Mouse (Mus musculus) heart, adult 2 months (tissue): ENCODE measurements around the gene Nrxn2. TPM values are rescaled to one million over a fixed set of nuclear protein-coding genes. Genes with fewer than 3 reads are reported as not detected.
A peak's percentile ranks its signal among the peaks of the same experiment; 100 is the strongest.

ENCODE experiments used
- DNase-seq, 2 experiments: peaks; one replicate each; pipeline ENCODE4 v3.0.0; 2021
- H3K27ac ChIP-seq: fragments of 200-600 bp; 2 replicates; pipeline ENCODE4 v1.8.1; 2022
- H3K27me3 ChIP-seq: fragments of 200-500 bp; 2 replicates; pipeline ENCODE4 v1.6.1; 2012; ENCODE audit warnings: mild to moderate bottlenecking, low read length, inconsistent platforms, mixed read lengths; ENCODE audit not compliant: control insufficient read depth, insufficient read depth
- H3K36me3 ChIP-seq: fragments of 200-500 bp; 2 replicates; pipeline ENCODE4 v1.6.1; 2012; ENCODE audit warnings: low read length, inconsistent platforms; ENCODE audit not compliant: control insufficient read depth, insufficient read depth
- H3K4me1 ChIP-seq: fragments of 200-500 bp; 2 replicates; pipeline ENCODE4 v1.6.1; 2011; ENCODE audit warnings: low read length; ENCODE audit not compliant: control insufficient read depth, insufficient read depth
- H3K4me3 ChIP-seq: fragments of 200-600 bp; 2 replicates; pipeline ENCODE4 v1.8.1; 2022
- H3K79me2 ChIP-seq: fragments of 200-500 bp; replicated peaks from 2 replicates; pipeline ENCODE4 v1.6.1; 2012; ENCODE audit warnings: mild to moderate bottlenecking, inconsistent platforms, low read length, moderate library complexity, mixed read lengths; ENCODE audit not compliant: control insufficient read depth, insufficient read depth
- H3K9ac ChIP-seq: fragments of 200-500 bp; 2 replicates; pipeline ENCODE4 v1.6.1; 2012; ENCODE audit warnings: low read depth, mild to moderate bottlenecking, control low read depth, inconsistent platforms, low read length, mixed read lengths
- CTCF ChIP-seq: fragments of 200-600 bp; IDR thresholded peaks from 2 replicates; pipeline ENCODE4 v1.8.1; 2022; ENCODE audit warnings: antibody characterized with exemption, mild to moderate bottlenecking, moderate library complexity
- EP300 ChIP-seq: fragments of 200-500 bp; IDR thresholded peaks from 2 replicates; pipeline ENCODE4 v1.6.1; 2011; ENCODE audit warnings: low read depth, low read length, control low read depth; ENCODE audit not compliant: insufficient read depth
- POLR2A ChIP-seq: fragments of 200-500 bp; IDR thresholded peaks from 2 replicates; pipeline ENCODE4 v1.6.1; 2011; ENCODE audit warnings: mild to moderate bottlenecking, low read depth, low read length, control low read depth; ENCODE audit not compliant: insufficient read depth
- WGBS: fragments of 180-500 bp; shearing (Covaris S2); methylation state at CpG from one replicate; pipeline ENCODE4 v1.1.7; 2018; 5-methylcytosine and 5-hydroxymethylcytosine counted together
- intact Hi-C: fragments of 180-260 bp; cut with DNase I; formaldehyde crosslinking; loops from one replicate; pipeline ENCODE4 v1.15.1; 2025
- polyA plus RNA-seq: library from polyadenylated mRNA; depleted of rRNA; stranded (reverse); fragments of >200 nt; gene quantifications from 2 replicates; pipeline ENCODE4 v1.2.3, GENCODE M21; 2012
- total RNA-seq, 2 experiments: library from RNA; stranded (reverse); gene quantifications; 2 replicates each; pipeline ENCODE4 v1.2.3; 2021

Gene Nrxn2
- total and polyA plus RNA-seq, 3 experiments = 3.4 to 5.2 (median 4.5) TPM

DNA sequence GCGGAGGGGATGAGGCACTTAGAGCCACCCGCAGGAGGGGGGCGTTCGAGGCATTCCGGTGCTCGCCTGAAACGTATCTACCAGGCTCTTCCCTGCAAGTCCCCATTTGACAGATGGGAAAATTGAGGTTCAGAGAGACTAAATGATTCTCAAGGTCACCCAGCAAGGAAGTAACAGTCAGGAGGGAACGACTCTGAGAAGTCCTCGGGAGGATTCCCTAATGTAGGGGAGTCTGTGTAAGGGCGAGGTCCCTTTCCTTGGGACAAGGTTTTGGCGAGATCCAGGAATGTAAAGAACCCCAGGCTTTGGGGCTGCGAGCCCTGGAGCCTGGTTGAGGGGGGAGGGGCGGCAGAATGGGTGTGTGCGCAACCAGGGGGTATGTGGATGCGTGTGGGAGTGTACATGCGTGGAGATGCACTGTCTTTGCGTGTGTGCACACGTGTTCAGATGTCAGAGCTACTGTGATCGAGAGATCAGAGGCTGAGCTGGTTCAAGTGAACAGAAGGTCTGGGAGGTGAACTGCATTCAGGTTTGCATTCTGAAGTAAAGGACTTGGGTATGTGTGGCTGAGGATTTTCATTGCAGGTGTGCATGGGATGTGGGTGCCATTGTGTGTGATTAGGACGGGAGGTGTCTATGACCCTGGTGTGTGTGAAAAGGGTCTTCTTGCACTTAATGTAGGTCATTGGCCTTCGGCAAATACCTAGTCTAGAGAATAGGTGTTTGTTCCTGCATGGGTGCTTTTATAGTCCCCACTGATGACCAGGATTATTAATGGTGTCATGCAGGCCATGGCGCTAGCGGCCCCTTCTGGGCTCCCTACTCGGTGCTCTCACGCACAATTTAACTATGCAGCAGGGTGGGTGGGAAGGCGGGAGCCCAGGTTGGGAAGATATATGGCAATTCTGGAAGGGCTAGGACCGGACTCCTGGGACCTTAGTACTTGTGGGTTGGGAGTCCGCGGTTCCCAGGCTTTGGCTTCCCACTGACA lies 18.1 kb upstream of the Nrxn2 start:
- 4% methylated on average over 29 of the region's 29 CpGs for WGBS

DNA sequence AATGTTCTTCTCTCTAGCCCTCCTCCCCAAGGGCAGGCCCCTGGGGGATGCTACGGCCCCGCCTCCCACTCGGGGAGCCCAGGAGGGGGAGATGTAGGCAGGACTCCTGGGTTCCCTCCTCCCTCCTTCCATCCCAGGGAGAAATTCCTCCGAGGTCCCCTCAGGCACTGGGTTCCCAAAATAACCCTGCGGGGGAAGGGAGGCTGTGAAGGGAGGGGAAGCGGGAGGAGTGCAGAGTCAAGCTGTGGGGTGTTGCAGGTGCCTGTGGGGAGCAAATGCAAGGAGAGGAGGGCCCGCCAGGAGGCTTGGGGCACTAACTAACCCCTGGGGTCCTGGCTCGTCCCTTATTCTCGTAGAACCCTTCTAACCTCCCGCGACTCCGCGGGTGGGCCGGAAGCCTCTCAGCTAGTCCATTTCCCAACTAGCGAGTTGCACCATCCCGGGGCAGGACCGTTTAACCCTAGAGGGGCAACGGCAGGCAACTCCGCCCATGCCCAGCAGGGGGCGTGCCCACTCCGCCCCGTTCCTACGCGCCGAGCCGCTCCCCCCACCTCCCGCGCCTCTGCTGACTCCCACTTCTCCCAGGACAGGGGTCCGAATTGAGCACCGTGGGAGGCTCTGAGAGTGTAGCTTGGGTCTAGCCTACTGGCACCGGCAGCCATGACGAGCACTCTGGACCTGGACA lies 17.3 kb upstream of the Nrxn2 start:
- Histone ChIP-seq H3K27me3 (no peaks in the 10 kb centered on the region), H3K36me3 (0 out of 2 replicates have a peak, but pooled peaks cover 3% of the 10 kb centered on the region), H3K4me3 (peak overlapping the region; percentile 55), H3K4me1 (peaks cover 4% of the 10 kb centered on the region; the same call in 1 of the 2 replicates), H3K27ac (peak overlapping the region; percentile 91), H3K9ac (peak overlapping the region; percentile 83), H3K79me2 (no peaks in the 10 kb centered on the region)
- WGBS = under 1% methylated on average over 32 of the region's 32 CpGs
- intact Hi-C loops = loop anchor here (1.0 kb wide), 1 partner anchor 51 kb away; no protein-coding TSS in a partner anchor
- TF ChIP-seq POLR2A (peak; percentile 41; the same call in 1 of the 2 replicates), EP300 (peak; percentile 42; the same call in 1 of the 2 replicates), CTCF (no peak; the same call in 1 of the 2 replicates)
- peak; percentile 89 to 93 for DNase-seq

More for the DNA sequence above, 18.1 kb upstream of the Nrxn2 start:
- Histone ChIP-seq H3K4me1 (peaks cover 4% of the 10 kb centered on the region; the same call in 1 of the 2 replicates), H3K79me2 (no peaks in the 10 kb centered on the region), H3K27ac (peak overlapping the region; percentile 91), H3K9ac (peak overlapping the region; percentile 83), H3K4me3 (peak overlapping the region; percentile 55), H3K36me3 (0 out of 2 replicates have a peak, but pooled peaks cover 3% of the 10 kb centered on the region), H3K27me3 (no peaks in the 10 kb centered on the region)
- intact Hi-C loops = loop anchor here (1.0 kb wide), 1 partner anchor 52 kb away; no protein-coding TSS in a partner anchor
- DNase-seq = peak; percentile 52 to 58
- no peak for TF ChIP-seq POLR2A
- peak; percentile 23; the same call in 1 of the 2 replicates for TF ChIP-seq CTCF

- H3K9ac ChIP-seq = peak overlapping the region; percentile 83
Observed at GRCm38 (mm10) chr19:6401951-6402350, 16.6 kb upstream of the Nrxn2 start.

DNA sequence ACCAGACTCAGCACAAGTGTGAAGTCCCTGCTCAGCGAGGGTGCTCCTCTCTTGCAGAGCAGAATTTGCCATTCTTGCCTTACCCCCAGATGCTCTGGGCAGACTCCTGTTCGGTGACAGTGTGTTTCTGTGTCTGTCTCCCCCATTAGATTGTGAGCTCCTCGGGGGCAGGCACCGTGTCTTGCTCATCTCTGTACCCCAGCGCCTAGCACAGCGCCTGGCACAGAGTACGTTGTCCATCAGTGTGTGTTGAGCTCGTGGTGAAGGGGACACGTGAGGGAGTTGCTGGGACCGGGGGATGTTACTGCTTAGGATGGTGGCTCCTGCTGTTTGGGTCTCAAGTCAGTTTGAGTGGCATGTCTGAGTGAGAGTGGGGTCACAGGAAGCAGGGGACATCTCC lies 14.7 kb upstream of the Nrxn2 start:
- Histone ChIP-seq H3K36me3 (no peaks in the 10 kb centered on the region), H3K79me2 (no peaks in the 10 kb centered on the region), H3K4me3 (no peak overlapping the region), H3K27me3 (no peaks in the 10 kb centered on the region), H3K4me1 (peaks cover 4% of the 10 kb centered on the region; the same call in 1 of the 2 replicates), H3K9ac (no peak overlapping the region), H3K27ac (no peak overlapping the region)
- TF ChIP-seq POLR2A (no peak), EP300 (no peak), CTCF (no peak)
- DNase-seq = no peak
- 85% methylated on average over 10 of the region's 10 CpGs for WGBS
- intact Hi-C loops = no loop called here

More at GRCm38 (mm10) chr19:6401951-6402350, 16.6 kb upstream of the Nrxn2 start:
- Histone ChIP-seq H3K36me3 (0 out of 2 replicates have a peak, but pooled peaks cover 3% of the 10 kb centered on the region), H3K27me3 (no peaks in the 10 kb centered on the region), H3K4me1 (peaks cover 4% of the 10 kb centered on the region; the same call in 1 of the 2 replicates), H3K4me3 (peak overlapping the region; percentile 55), H3K27ac (peak overlapping the region; percentile 91), H3K79me2 (no peaks in the 10 kb centered on the region)
- intact Hi-C loops = loop anchor here (1.0 kb wide), 1 partner anchor 50 kb away; no protein-coding TSS in a partner anchor
- TF ChIP-seq CTCF = no peak
- TF ChIP-seq POLR2A = no peak
- TF ChIP-seq EP300 = peak; percentile 65; the same call in 1 of the 2 replicates
- WGBS = 17% methylated on average over 9 of the region's 9 CpGs
- DNase-seq = peak; percentile 67 to 68

GRCm38 (mm10) chr19:6405433-6405832 lies 13.1 kb upstream of the Nrxn2 start:
- no peak overlapping the region for H3K27ac ChIP-seq

More at GRCm38 (mm10) chr19:6405433-6405832, 13.1 kb upstream of the Nrxn2 start:
- no peaks in the 10 kb centered on the region for H3K27me3 ChIP-seq
- TF ChIP-seq CTCF (no peak), POLR2A (no peak), EP300 (no peak)
- intact Hi-C loops = no loop called here
- H3K36me3 ChIP-seq = no peaks in the 10 kb centered on the region
- no peaks in the 10 kb centered on the region for H3K79me2 ChIP-seq
- H3K9ac ChIP-seq = no peak overlapping the region
- H3K4me3 ChIP-seq = no peak overlapping the region
- 65% methylated on average over 10 of the region's 10 CpGs for WGBS
- no peak for DNase-seq
- H3K4me1 ChIP-seq = peaks cover 3% of the 10 kb centered on the region; the same call in 1 of the 2 replicates
